Mouse (Mus musculus) forebrain, embryonic 16.5 days (tissue): ENCODE data around the gene Upk1a. TPM values are rescaled to one million over a fixed set of nuclear protein-coding genes. Genes with fewer than 3 reads are reported as not detected.

Source experiments
- ATAC-seq: fragments of 200-750 bp; cut with Nextera tagmentation; 2 replicates; pipeline ENCODE4 v1.8.0; 2017; ENCODE audit warnings: mild to moderate bottlenecking, moderate library complexity
- H3K27ac ChIP-seq: fragments of 300-500 bp; sonication (generic); 2 replicates; pipeline ENCODE4 v1.5.1; 2014; ENCODE audit warnings: low read length, control low read depth
- H3K27me3 ChIP-seq: fragments of 300-500 bp; sonication (generic); replicated peaks from 2 replicates; pipeline ENCODE4 v1.6.1; 2014; ENCODE audit warnings: low read length; ENCODE audit not compliant: control insufficient read depth, insufficient read depth
- H3K36me3 ChIP-seq: fragments of 300-500 bp; sonication (generic); 2 replicates; pipeline ENCODE4 v1.6.1; 2014; ENCODE audit not compliant: control insufficient read depth, insufficient read depth
- H3K4me1 ChIP-seq: fragments of 300-500 bp; sonication (generic); replicated peaks from 2 replicates; pipeline ENCODE4 v1.6.1; 2014; ENCODE audit warnings: low read length; ENCODE audit not compliant: control insufficient read depth, insufficient read depth
- H3K4me2 ChIP-seq: fragments of 300-500 bp; sonication (generic); 2 replicates; pipeline ENCODE4 v1.6.1; 2014; ENCODE audit warnings: mild to moderate bottlenecking, low read length, control low read depth
- H3K4me3 ChIP-seq: fragments of 300-500 bp; sonication (generic); replicated peaks from 2 replicates; pipeline ENCODE4 v1.5.1; 2014; ENCODE audit warnings: mild to moderate bottlenecking, low read length, control low read depth
- H3K9ac ChIP-seq: fragments of 300-500 bp; sonication (generic); replicated peaks from 2 replicates; pipeline ENCODE4 v1.6.1; 2014; ENCODE audit warnings: low read depth, low read length, control low read depth
- H3K9me3 ChIP-seq: fragments of 300-500 bp; sonication (generic); 2 replicates; pipeline ENCODE4 v1.6.1; 2016; ENCODE audit warnings: low read length; ENCODE audit not compliant: control insufficient read depth
- WGBS: fragments of 180-500 bp; shearing (Covaris S2); extraction: QIAGEN DNeasy Blood & Tissue Kit; methylation state at CpG from one replicate; pipeline ENCODE4 v1.1.7; 2014; 5-methylcytosine and 5-hydroxymethylcytosine counted together
- polyA plus RNA-seq: library from polyadenylated mRNA; unstranded; fragments of >200 nt; fragmentation: Nextera tagmentation; extraction: Ambion mirVana; gene quantifications from 2 replicates; pipeline ENCODE4 v1.2.1, GENCODE M21; 2015

The Upk1a gene
- polyA plus RNA-seq, 1 experiment from 2014 or later, result 0.34 TPM

DNA sequence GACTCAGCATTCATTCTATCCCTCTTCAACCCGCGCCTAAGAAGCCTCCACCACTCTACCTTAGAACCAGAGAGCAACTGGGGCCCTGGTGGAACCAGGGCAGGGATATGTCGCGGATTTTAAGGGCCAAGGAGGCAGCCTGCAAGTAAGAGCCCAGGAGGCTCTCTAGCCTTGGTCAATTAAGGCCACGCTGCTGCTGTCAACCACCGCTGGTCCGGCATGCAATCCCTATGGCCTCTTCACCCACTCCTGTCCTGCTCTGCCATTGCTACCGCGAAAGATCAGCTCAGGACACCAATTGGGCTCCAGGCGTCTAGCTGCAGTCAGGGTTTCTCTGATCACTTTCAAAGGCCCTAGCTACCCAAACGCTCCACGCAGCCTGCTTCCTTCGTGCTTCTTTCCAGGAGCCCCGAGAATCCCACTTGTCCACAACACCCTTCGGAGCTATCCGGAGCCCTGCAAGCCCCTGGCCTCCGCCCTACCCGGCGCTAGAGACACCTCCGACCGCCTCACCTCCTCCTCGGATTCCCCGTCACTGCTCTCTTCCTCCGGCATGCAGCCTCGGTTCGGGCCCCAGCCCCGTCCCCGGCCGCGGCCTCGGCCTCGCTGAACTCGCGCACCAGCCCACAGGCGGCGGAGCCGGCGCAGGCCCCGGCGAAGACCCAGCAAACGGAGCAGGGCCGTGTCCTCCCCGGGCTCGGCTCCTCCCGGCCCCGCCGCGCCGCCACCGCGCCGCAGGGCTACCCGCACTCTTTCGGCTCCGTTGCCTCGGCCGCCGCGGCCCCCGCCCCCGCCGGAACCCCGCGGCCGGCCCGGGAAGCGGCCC lies 24.6 kb downstream of the Upk1a start:
- Histone ChIP-seq H3K9ac (peak overlapping the region; percentile 99), H3K4me3 (peak overlapping the region; percentile 99), H3K4me2 (peak overlapping the region; percentile 83), H3K36me3 (peaks cover 20% of the 10 kb centered on the region), H3K27ac (peak overlapping the region; percentile 91), H3K4me1 (peaks cover 23% of the 10 kb centered on the region), H3K9me3 (no peaks in the 10 kb centered on the region), H3K27me3 (no peaks in the 10 kb centered on the region)
- under 1% methylated on average over 60 of the region's 67 CpGs for WGBS
- peak; percentile 39 for ATAC-seq

DNA sequence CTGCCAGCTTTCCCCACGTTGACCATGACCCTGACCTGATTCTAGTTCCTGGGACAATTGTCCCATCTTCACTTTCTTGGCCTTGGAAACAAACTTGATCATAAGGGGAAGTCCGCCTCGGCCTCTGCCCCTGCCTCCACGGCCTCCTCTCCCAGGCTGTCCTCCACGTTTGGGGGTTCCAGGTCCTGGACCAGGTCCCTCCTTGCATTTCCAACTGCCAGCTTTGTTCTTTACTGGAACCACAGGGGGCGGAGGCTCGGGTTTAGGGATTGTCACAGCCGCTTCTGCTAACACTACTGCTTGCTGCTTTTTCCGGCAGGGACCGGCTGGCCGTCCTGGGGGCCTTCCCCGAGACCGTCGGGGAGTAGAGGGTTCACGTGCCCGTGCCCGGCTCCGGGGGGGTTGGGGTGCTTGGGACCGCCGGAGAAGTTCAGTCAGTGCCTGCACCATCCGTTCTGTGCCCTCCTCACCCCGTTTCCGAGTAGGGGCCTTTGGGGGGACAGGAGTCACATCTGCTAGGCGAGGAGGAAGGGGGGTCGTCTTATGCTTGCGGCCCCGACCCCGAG lies 26.1 kb downstream of the Upk1a start:
- H3K27ac ChIP-seq, result no peak overlapping the region
- ATAC-seq, result no peak
- no peak overlapping the region; the same call in 1 of the 2 replicates for H3K4me2 ChIP-seq
- no peak overlapping the region for H3K9ac ChIP-seq
- H3K27me3 ChIP-seq, result no peaks in the 10 kb centered on the region
- WGBS, result 87% methylated on average over 28 of the region's 28 CpGs
- peaks cover 34% of the 10 kb centered on the region for H3K36me3 ChIP-seq
- H3K9me3 ChIP-seq, result no peaks in the 10 kb centered on the region
- H3K4me1 ChIP-seq, result peaks cover 23% of the 10 kb centered on the region
- H3K4me3 ChIP-seq, result no peak overlapping the region; the same call in 1 of the 2 replicates

DNA sequence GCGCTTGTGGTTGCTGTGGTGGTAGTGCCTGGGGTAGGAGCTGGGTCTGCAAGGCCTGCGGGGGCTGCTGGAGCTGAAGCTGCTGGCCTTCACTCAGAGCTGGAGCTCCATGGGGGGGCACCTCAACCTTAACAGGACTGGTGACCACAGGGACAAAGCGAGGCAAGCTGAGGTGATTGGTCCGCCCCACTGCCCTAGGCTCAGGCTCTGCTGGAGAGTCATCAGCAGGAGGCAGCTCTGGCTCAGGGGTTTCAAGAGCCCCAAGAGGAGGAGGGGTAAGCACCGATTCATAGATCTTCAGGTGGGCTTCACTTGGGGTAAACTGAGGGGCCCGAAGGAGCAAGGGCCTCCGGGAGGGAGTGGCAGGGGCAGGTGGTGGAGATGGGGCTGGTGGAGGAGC lies 27.5 kb downstream of the Upk1a start:
- no peaks in the 10 kb centered on the region for H3K9me3 ChIP-seq
- H3K4me3 ChIP-seq, result no peak overlapping the region
- H3K27ac ChIP-seq, result no peak overlapping the region
- peaks cover 23% of the 10 kb centered on the region for H3K4me1 ChIP-seq
- no peaks in the 10 kb centered on the region for H3K27me3 ChIP-seq
- H3K9ac ChIP-seq, result no peak overlapping the region
- H3K4me2 ChIP-seq, result no peak overlapping the region
- H3K36me3 ChIP-seq, result peaks cover 43% of the 10 kb centered on the region
- no peak for ATAC-seq
- 92% methylated on average over 7 of the region's 7 CpGs for WGBS

DNA sequence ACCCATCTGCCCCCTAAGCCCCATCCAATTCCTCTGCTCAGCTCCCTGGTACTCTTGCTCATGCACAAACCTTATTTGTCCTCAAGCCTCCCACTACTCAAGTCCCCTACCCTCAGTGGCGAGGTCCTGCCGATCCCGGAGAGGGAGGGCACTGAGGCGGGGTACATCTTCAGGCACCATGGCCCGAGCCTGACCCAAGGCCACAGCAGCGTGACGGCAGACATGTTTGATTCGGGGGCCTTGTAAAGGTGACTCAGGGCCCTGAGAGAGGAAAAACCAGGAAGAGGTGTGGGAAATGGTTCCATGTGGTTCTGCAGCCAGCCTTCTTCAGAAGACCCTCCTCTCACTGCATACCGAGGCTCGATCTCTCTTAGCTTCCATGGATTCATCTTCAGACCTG lies 28.3 kb downstream of the Upk1a start:
- Histone ChIP-seq H3K4me3 (no peak overlapping the region), H3K9me3 (no peaks in the 10 kb centered on the region), H3K27ac (no peak overlapping the region), H3K9ac (no peak overlapping the region), H3K4me1 (peaks cover 17% of the 10 kb centered on the region), H3K36me3 (peaks cover 51% of the 10 kb centered on the region), H3K4me2 (no peak overlapping the region), H3K27me3 (no peaks in the 10 kb centered on the region)
- ATAC-seq, result no peak
- WGBS, result 93% methylated on average over 10 of the region's 10 CpGs

DNA sequence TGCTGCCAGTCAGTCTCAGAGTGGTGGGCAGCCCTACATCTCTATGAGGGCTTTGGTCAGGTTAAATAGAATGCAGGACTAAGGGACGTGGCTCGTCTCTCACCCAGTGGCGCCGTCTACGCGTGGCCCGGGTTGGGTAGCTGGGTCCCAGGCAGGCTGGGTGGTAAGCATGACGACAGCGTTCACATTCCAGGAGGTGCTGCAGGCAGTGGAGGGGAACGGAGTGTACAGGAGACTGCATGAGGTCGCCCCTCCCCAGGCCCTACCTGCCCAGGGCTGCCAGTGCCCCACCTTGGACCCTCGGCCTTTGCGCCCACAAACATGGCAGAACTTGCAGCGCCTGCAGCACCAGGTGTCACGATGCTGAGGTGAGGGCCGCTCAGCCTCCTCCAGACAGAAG lies 31.1 kb downstream of the Upk1a start:
- Histone ChIP-seq H3K4me3 (no peak overlapping the region), H3K27me3 (no peaks in the 10 kb centered on the region), H3K36me3 (peaks cover 78% of the 10 kb centered on the region), H3K9me3 (no peaks in the 10 kb centered on the region), H3K4me2 (no peak overlapping the region), H3K9ac (no peak overlapping the region), H3K27ac (no peak overlapping the region), H3K4me1 (peaks cover 4% of the 10 kb centered on the region)
- no peak for ATAC-seq
- WGBS, result 96% methylated on average over 16 of the region's 16 CpGs

DNA sequence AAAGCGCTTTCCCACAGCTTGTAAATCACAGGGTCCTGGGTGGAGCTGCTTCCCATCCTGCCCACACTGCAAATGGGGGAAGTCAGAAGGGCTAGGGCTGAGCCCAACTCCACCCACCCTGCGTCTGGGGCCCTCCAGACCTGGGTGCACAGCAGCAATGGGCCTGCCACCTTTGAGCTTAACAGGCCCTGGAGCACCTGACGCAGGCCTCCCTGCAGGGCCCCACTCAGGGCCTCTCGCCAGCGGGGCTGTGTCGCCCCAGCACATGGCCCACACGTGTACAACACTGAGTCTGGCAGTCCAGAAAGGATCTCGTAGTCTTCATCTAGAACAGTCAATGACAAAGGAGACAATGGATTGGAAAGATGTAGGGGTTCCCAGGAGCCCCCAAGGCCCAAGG lies 32.7 kb downstream of the Upk1a start:
- H3K27me3 ChIP-seq, result no peaks in the 10 kb centered on the region
- 90% methylated on average over 8 of the region's 8 CpGs for WGBS
- ATAC-seq, result no peak; the same call in 1 of the 2 replicates

DNA sequence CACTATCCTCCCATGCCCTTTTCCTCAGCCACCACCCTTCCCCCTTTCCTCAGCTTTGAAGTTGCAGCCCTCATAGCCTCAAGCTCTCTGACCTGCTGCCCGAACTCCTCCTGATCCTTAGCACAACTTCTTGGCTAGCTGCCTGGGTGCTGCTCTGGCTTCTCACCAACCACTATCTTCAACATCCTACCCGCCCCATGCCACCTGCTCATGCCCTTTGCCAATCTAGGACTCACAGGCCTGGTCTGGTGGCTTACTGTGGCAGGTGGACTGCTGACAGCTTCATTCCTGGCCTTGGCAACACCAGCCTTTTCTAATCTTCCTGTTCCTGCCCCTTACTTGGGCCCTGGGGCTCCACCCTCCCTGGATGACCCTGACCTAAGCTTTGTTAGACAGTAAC lies 39.7 kb downstream of the Upk1a start:
- Histone ChIP-seq H3K4me3 (no peak overlapping the region), H3K4me1 (no peaks in the 10 kb centered on the region), H3K27me3 (no peaks in the 10 kb centered on the region), H3K9ac (no peak overlapping the region), H3K27ac (no peak overlapping the region), H3K36me3 (peaks cover 74% of the 10 kb centered on the region), H3K4me2 (no peak overlapping the region), H3K9me3 (no peaks in the 10 kb centered on the region)
- ATAC-seq, result no peak
- 63% methylated on average over 2 of the region's 2 CpGs for WGBS

More for the DNA sequence above, 32.7 kb downstream of the Upk1a start:
- H3K4me3 ChIP-seq, result no peak overlapping the region
- no peak overlapping the region for H3K9ac ChIP-seq
- no peak overlapping the region for H3K4me2 ChIP-seq
- peaks cover 88% of the 10 kb centered on the region for H3K36me3 ChIP-seq
- H3K4me1 ChIP-seq, result no peaks in the 10 kb centered on the region
- H3K9me3 ChIP-seq, result no peaks in the 10 kb centered on the region
- no peak overlapping the region for H3K27ac ChIP-seq

DNA sequence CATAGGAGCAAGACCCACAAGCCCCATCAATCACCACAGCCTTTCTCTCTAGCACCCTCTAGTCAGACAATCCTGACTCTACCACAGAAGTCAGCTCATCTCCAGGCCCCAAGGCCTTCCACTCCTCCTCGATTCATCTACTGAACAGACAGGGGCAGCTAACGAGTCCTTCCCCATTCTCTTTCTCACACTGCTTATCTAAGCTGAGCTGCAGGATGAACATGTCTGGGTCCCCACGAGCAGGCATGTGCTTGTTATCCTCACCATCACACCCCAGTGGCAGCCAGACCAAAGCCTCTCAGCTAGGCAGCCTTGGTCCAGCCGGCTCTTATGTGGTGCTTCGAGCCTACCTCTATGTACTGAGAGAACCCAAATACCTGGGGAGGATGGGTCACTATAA lies 40.3 kb downstream of the Upk1a start:
- H3K4me3 ChIP-seq, result no peak overlapping the region
- H3K27me3 ChIP-seq, result no peaks in the 10 kb centered on the region
- no peak overlapping the region for H3K27ac ChIP-seq
- no peak overlapping the region for H3K9ac ChIP-seq
- H3K36me3 ChIP-seq, result peaks cover 69% of the 10 kb centered on the region
- no peak for ATAC-seq
- no peak overlapping the region for H3K4me2 ChIP-seq
- H3K4me1 ChIP-seq, result no peaks in the 10 kb centered on the region
- H3K9me3 ChIP-seq, result no peaks in the 10 kb centered on the region
- 87% methylated on average over 5 of the region's 5 CpGs for WGBS

DNA sequence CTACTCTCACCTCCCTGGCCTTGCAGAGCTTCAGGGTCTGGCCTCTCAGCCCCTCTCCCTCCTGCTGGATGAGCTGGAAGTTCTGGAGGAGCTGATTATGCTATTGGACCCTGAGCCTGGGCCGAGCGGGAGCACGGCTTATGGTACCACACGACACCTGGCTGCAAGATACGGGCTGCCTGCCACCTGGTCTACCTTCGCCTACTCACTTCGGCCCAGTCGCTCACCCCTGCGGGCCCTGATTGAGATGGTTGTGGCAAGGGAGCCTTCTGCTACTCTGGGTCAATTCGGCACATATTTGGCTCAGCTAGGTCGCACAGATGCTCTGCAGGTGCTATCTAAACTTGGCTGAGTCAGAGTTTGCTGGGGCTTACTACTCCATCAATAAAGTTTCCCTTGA lies 45.1 kb downstream of the Upk1a start:
- H3K9me3 ChIP-seq, result no peaks in the 10 kb centered on the region
- no peak overlapping the region for H3K4me3 ChIP-seq
- no peak for ATAC-seq
- no peak overlapping the region for H3K4me2 ChIP-seq
- H3K36me3 ChIP-seq, result peaks cover 24% of the 10 kb centered on the region
- H3K27ac ChIP-seq, result no peak overlapping the region
- H3K9ac ChIP-seq, result no peak overlapping the region
- peaks cover 11% of the 10 kb centered on the region for H3K4me1 ChIP-seq
- no peaks in the 10 kb centered on the region for H3K27me3 ChIP-seq
- WGBS, result 92% methylated on average over 11 of the region's 11 CpGs
